Mouse (Mus musculus) cortical plate, adult 2 months (tissue): ENCODE measurements at regions not wholly inside any gene's neighbourhood (a gene's known extent, or its start where the extent isn't known, plus 50 kb on each side); places are given as distances from the start of the nearest gene placed in this dataset.

Experiments
- CTCF ChIP-seq: fragments of 200-500 bp; IDR thresholded peaks from 2 replicates; pipeline ENCODE4 v1.5.1; 2011; ENCODE audit warnings: mild to moderate bottlenecking, control low read depth, low read length; ENCODE audit not compliant: insufficient read depth; ENCODE audit errors: extremely low read depth
- POLR2A ChIP-seq: fragments of 200-500 bp; IDR thresholded peaks from 2 replicates; pipeline ENCODE4 v1.6.1; 2011; ENCODE audit warnings: mild to moderate bottlenecking, low read length, control low read depth; ENCODE audit not compliant: insufficient read depth; ENCODE audit errors: extremely low read depth

DNA sequence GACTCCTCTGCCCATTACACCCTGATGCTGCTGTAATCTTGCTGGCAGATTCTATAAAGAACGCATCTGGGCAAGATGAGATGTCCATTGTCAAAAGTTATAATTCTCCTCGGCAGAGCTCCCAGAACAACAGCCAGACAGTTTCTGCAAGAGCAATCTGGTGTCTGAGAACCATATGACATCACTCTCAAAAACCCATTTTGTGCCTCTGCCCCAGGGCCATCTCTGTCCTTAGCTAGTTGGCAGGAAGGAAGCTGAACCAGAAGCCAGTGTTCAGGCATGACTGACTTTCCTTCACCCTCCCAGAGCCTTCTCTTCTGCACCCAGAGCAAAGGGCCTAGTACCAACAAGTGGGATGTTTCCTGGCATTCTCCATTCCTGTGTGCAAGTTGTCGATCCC, 250.5 kb downstream of the Gm4791 start:
- TF ChIP-seq CTCF (no peak), POLR2A (no peak)
